Mouse (Mus musculus): ENCODE measurements at regions not wholly inside any gene's neighbourhood (a gene's known extent, or its start where the extent isn't known, plus 50 kb on each side); places are given as distances from the start of the nearest gene placed in this dataset.

DNA sequence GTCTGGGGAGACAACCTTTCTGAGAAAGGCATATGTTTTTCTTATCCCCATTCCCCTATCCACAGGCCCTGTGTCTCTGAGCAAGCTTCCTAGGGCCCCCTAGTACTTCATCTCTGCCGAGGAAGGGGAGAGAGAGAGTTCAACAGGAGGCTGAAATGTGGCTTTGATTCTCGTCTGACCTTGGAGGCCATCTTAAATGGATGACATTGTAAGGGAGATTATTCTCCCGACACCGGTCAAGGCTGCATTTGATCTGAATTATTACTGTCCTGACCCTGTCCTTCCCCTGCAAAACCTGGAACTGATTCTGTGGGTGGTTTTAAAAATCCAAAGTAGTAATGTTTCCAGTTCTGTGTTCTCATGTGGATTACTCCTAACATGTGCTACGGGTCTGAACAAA is 1098.9 kb downstream of the Mrps31 start:
- Histone ChIP-seq H3K4me1 (ENCODE audit: control insufficient read depth in 1 of 2, insufficient read depth in 2 of 2) (no peaks in the 10 kb centered on the region), H3K36me3 (replicated peaks in 1 of 2; ENCODE audit: control insufficient read depth in 1 of 2, insufficient read depth in 1 of 2, low read length in 1 of 2) (no peaks in the 10 kb centered on the region), H3K27me3 (replicated peaks) (peaks cover 40% of the 10 kb centered on the region), H3K27ac (ENCODE audit: insufficient read depth, low read depth) (no peak overlapping the region), H3K9me3 (replicated peaks; ENCODE audit: low read length) (no peaks in the 10 kb centered on the region), H3K4me2 (ENCODE audit: insufficient read depth, low read depth, poor library complexity, severe bottlenecking) (no peak overlapping the region), H3K9ac (ENCODE audit: insufficient read depth, low read depth) (no peak overlapping the region), H3K4me3 (replicated peaks in 1 of 3; ENCODE audit: low read depth in 2 of 3, low read length in 2 of 3, poor library complexity in 1 of 3) (no peak overlapping the region), H3K79me2 (replicated peaks; ENCODE audit: control insufficient read depth, extremely low read depth, insufficient read depth, poor library complexity, severe bottlenecking) (no peaks in the 10 kb centered on the region)
- in situ Hi-C loops (cut with MboI; ENCODE audit: low pct_ligation_motif_present, low pct_unique_long_range_greater_than_20kb, low sequenced_read_pairs) (no loop called here), dilution Hi-C loops (cut with MboI; ENCODE audit: extremely low pct_ligation_motif_present, extremely low pct_unique_long_range_greater_than_20kb, low sequenced_read_pairs) (no loop called here)
- TF ChIP-seq RAD21 (IDR thresholded peaks at IDR 0.05; ENCODE audit: low read depth, low read length) (no peak), UBTF (IDR thresholded peaks at IDR 0.05; ENCODE audit: low read depth, low read length) (no peak), GABPA (IDR thresholded peaks at IDR 0.05; ENCODE audit: insufficient replicate concordance, low read depth, low read length) (no peak), ZKSCAN1 (IDR thresholded peaks at IDR 0.05; ENCODE audit: borderline replicate concordance, low read depth, low read length) (no peak), IRF4 (IDR thresholded peaks at IDR 0.05; ENCODE audit: low read depth, low read length) (no peak), NELFE (IDR thresholded peaks at IDR 0.05; ENCODE audit: low read depth, low read length) (no peak), ELF1 (IDR thresholded peaks at IDR 0.05; ENCODE audit: low read depth, low read length) (no peak), ZNF384 (IDR thresholded peaks at IDR 0.05; ENCODE audit: low read depth, low read length) (no peak), USF1 (IDR thresholded peaks at IDR 0.05; ENCODE audit: low read depth, low read length) (no peak), CTCF (conservative IDR thresholded peaks at IDR 0.05 in 1 of 2, IDR thresholded peaks at IDR 0.05 in 1 of 2; ENCODE audit: low read depth in 2 of 2, low read length in 2 of 2) (no peak), ZC3H11A (IDR thresholded peaks at IDR 0.05; ENCODE audit: low read depth, low read length) (no peak), E2F4 (IDR thresholded peaks at IDR 0.05; ENCODE audit: insufficient replicate concordance, low read depth, low read length) (no peak), MYC (IDR thresholded peaks at IDR 0.05; ENCODE audit: low read depth, low read length) (no peak), CHD1 (IDR thresholded peaks at IDR 0.05; ENCODE audit: low read depth, low read length) (no peak), USF2 (conservative IDR thresholded peaks at IDR 0.05; ENCODE audit: low read depth, low read length) (no peak), RCOR1 (conservative IDR thresholded peaks at IDR 0.05; ENCODE audit: low read depth, low read length) (no peak), BHLHE40 (IDR thresholded peaks at IDR 0.05; ENCODE audit: low read depth, low read length) (no peak), MAZ (IDR thresholded peaks at IDR 0.05; ENCODE audit: low read depth, low read length) (no peak)
- no peak for DNase-seq (ENCODE audit: extremely low read depth)

- Histone ChIP-seq H3K36me3 (replicated peaks in 1 of 2; ENCODE audit: control insufficient read depth in 1 of 2, insufficient read depth in 1 of 2, low read length in 1 of 2) (no peaks in the 10 kb centered on the region), H3K79me2 (replicated peaks; ENCODE audit: control insufficient read depth, extremely low read depth, insufficient read depth, poor library complexity, severe bottlenecking) (no peaks in the 10 kb centered on the region), H3K9me3 (replicated peaks; ENCODE audit: low read length) (no peaks in the 10 kb centered on the region), H3K27ac (ENCODE audit: insufficient read depth, low read depth) (no peak overlapping the region), H3K9ac (ENCODE audit: insufficient read depth, low read depth) (no peak overlapping the region), H3K4me3 (replicated peaks in 1 of 3; ENCODE audit: low read depth in 2 of 3, low read length in 2 of 3, poor library complexity in 1 of 3) (no peak overlapping the region), H3K4me1 (ENCODE audit: control insufficient read depth in 1 of 2, insufficient read depth in 2 of 2) (no peaks in the 10 kb centered on the region), H3K27me3 (replicated peaks) (peaks cover 36% of the 10 kb centered on the region), H3K4me2 (ENCODE audit: insufficient read depth, low read depth, poor library complexity, severe bottlenecking) (no peak overlapping the region)
- in situ Hi-C loops (cut with MboI; ENCODE audit: low pct_ligation_motif_present, low pct_unique_long_range_greater_than_20kb, low sequenced_read_pairs) (no loop called here), dilution Hi-C loops (cut with MboI; ENCODE audit: extremely low pct_ligation_motif_present, extremely low pct_unique_long_range_greater_than_20kb, low sequenced_read_pairs) (no loop called here)
- no peak for DNase-seq (ENCODE audit: extremely low read depth)
- TF ChIP-seq RAD21 (IDR thresholded peaks at IDR 0.05; ENCODE audit: low read depth, low read length) (no peak), GABPA (IDR thresholded peaks at IDR 0.05; ENCODE audit: insufficient replicate concordance, low read depth, low read length) (no peak), ELF1 (IDR thresholded peaks at IDR 0.05; ENCODE audit: low read depth, low read length) (no peak), SMC3 (IDR thresholded peaks at IDR 0.05; ENCODE audit: low read depth, low read length) (no peak), MAX (IDR thresholded peaks at IDR 0.05; ENCODE audit: low read length) (no peak), PAX5 (IDR thresholded peaks at IDR 0.05; ENCODE audit: low read length) (no peak), POLR2AphosphoS2 (IDR thresholded peaks at IDR 0.05; ENCODE audit: low read depth, low read length) (no peak), UBTF (IDR thresholded peaks at IDR 0.05; ENCODE audit: low read depth, low read length) (no peak), NRF1 (IDR thresholded peaks at IDR 0.05; ENCODE audit: low read depth, low read length) (no peak)
These were observed 1099.4 kb downstream of the Mrps31 start for GRCm38 (mm10) chr8:23510561-23510960.
